Mouse (Mus musculus) cerebellum, postnatal 36 days (tissue): Measurements from ENCODE around the gene Tmem95.
A peak's percentile ranks its signal among the peaks of the same experiment; 100 is the strongest.
"Not testable (repeated sequence)": the region's sequence is repeated elsewhere in the genome, so short reads cannot be mapped to it uniquely, and the experiment has no call there.

Experiments used
- DNase-seq, 2 experiments: peaks; one replicate each; pipeline ENCODE4 v3.0.0; 2021 to 2022; ENCODE audit warnings: mixed read lengths in 2 of 2

The Tmem95 gene

GRCm38 (mm10) chr11:69880506-69880852 lies 2.7 kb upstream of the Tmem95 start:
- peak; percentile 63 to 64 for DNase-seq

- DNase-seq = no peak
Observed at GRCm38 (mm10) chr11:69879711-69880110, 1.9 kb upstream of the Tmem95 start.

DNA sequence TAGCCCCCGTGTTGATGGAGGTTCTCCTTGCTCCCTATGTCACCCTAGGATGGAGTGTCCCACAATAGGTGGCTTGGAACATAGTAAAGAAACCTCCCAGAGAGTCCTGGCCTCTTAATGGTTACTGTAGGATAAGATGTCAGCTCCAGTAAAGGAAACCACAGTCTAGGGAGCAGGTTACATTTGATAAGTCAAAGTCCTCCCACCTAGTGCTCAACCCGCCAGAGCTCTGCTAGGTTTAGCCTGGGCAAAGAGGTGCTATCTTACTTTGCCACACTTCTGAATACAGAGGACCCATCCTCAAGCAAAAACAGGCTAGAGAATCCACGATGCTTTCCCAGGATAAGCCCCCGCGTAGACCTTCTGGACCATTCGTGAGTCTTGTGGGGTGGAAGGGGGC lies 1.1 kb upstream of the Tmem95 start:
- DNase-seq = no peak

- no peak for DNase-seq
Observed at GRCm38 (mm10) chr11:69878399-69878798, 581 bp upstream of the Tmem95 start.

DNA sequence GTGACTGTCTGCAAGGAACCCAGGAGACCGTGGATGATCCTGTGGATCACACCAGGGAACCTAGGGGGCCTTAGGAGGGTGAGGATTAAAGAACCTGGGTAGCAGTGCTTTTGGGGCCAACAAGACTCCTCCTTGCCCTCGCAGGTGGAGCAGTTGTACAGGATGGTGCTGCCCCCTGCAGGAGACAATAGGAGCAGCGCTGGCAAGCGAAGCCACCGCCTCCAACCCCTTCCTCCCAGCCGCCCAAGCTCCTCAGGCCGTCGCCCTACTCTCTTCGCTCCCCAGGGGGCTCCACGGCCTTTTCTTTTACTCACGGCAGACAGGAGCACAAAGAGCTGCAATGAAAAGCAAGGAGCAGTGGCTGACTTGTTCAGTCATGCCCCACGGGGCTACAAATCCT lies 951 bp downstream of the Tmem95 start:
- DNase-seq = peak; percentile 86 to 87

- no peak for DNase-seq
Observed at GRCm38 (mm10) chr11:69876186-69876585, 1.6 kb downstream of the Tmem95 start.

- no peak for DNase-seq
Observed at GRCm38 (mm10) chr11:69872451-69872850, 5.4 kb downstream of the Tmem95 start.

GRCm38 (mm10) chr11:69871822-69872221 lies 6.0 kb downstream of the Tmem95 start:
- no peak for DNase-seq

- DNase-seq = no peak
Observed at GRCm38 (mm10) chr11:69870289-69871069, 7.3 kb downstream of the Tmem95 start.

DNA sequence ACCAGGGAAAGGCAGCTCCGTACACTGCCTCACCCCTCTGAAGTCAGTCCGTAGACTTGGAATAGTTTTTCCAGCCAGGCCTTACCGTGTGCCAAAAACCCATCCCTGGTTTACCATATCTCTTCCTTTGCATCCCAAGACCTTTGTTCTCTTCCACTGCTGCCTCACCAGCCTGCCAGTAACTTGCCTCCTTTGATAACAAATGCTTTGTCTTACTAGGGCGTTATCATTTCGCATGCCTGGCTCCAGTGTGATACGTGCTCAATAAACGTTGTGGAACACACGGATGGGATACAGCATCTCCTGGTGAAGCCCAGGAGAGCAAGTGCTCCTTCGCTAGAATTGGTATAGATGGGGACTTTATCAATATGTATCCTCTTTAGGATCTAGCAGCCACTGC lies 10.5 kb downstream of the Tmem95 start:
- DNase-seq = no peak

DNA sequence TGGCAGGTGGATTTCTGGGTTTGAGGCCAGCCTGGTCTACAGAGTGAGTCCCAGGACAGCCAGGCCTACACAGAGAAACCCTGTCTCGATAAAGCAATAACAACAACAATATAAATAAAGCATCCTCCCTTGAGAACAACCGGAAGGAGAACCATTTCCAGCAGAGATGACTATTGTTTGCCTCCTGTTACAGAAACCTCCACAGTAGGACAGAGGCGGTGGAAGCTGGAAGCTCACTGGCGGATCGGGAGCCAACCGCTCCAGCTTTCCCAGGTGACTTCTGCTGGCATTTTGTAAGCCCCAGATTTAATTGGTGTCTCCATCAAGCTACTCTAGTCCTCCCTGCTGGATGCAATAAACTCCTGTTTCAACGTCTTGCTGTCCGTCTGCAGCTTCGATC lies 12.3 kb downstream of the Tmem95 start:
- DNase-seq = no peak

DNA sequence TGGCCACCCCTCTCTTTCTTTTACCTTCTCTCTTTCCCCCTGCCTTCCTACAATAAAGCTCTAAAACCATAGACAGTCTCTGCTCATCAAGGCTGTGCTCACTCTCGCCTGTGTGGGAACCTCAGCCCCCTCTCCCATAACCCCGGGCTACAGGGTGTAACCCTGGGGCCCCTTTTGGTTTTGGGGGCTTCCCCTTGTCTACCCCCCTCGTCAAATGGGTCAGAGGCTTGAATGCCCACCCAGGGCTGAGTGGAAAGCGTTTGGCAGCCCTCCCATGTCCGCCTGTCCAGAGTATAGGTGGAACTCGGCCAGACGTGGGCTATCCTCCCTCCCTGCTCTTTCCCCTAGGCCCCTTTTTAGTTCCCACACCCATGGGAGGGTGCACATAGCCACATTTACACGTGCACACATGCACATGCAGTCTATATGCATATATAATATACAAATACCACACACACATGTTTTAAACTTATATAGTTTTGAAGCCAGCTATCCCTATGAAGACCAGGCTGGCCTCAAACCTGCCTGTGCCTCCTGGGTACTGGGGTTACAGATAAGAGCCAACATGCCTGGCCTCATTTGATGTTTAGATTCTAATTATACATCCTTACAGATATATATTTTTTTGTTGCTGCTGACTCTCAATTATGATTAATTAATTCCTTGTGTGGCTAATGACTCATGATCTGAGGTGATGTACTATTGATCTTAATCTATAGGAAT lies 13.5 kb downstream of the Tmem95 start:
- no peak for DNase-seq

DNA sequence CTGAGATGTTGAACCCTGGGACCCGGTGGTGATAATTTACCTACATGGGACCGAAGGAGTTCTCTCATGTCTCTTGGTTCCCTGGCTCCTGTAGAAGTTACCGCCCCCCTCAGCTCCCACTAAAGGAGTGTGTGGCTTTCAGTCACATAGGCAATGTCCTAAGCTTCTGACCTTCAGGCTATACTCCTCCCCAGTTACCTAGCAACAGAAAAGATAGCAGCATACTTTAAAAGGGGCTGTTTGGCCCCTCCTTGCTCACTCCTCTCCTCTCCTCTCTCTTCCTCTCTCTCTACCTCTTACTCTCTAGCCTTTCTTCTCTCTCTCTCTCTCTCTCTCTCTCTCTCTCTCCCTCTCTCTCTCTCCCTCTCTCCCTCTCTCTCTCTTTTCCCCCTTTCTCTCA lies 14.1 kb downstream of the Tmem95 start:
- DNase-seq = not testable (repeated sequence)

- no peak for DNase-seq
Observed at GRCm38 (mm10) chr11:69858113-69858998, 19.5 kb downstream of the Tmem95 start, which contains the start of gene Tnk1. Gene Tnk1, minus strand, starts transcription at chr11:69858730.

GRCm38 (mm10) chr11:69855347-69855746 lies 22.5 kb downstream of the Tmem95 start:
- peak; percentile 42 to 57 for DNase-seq

- DNase-seq = no peak
Observed at GRCm38 (mm10) chr11:69854680-69855079, 23.1 kb downstream of the Tmem95 start.

GRCm38 (mm10) chr11:69853994-69854393 lies 23.8 kb downstream of the Tmem95 start:
- DNase-seq = no peak

DNA sequence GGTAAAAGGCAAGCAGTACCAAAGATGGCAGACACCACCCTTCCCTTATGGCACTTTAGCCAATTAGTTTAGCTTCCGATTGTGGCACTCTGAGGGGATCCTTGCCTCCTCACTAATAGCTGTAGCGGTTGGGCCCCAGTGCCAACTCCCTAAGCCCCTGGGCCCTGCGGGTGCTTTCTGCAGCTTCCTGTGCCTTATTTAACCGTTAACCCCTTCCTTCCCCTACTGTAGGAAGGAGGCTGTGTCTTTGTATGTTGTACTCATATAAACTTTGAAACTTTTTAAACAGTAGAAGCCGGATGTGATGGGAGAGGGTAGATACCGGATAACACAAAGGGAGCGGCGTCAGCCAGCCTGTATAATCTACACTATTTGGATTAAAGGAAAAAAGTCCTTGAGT lies 27.1 kb downstream of the Tmem95 start:
- DNase-seq = no peak

- no peak for DNase-seq
Observed at GRCm38 (mm10) chr11:69849884-69850283, 27.9 kb downstream of the Tmem95 start.

GRCm38 (mm10) chr11:69849128-69849527 lies 28.7 kb downstream of the Tmem95 start:
- no peak for DNase-seq

DNA sequence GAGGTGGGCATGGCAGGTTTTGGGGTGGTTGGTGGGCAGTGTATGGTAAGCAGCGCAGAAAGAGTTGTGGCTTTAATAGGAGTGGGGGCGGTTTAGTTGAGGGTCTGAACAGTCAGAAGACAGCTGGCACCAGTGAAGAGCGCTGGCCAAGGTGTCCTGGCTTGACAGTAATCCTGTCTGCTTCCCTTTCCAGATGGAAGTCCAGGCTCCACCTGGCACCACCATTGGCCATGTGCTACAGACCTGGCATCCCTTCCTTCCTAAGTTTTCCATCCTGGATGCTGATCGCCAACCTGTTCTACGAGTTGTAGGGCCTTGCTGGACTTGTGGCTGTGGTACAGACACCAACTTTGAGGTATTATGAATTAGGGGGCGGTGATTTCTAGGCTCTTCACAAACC lies 29.8 kb downstream of the Tmem95 start:
- peak; percentile 69 to 78 for DNase-seq

DNA sequence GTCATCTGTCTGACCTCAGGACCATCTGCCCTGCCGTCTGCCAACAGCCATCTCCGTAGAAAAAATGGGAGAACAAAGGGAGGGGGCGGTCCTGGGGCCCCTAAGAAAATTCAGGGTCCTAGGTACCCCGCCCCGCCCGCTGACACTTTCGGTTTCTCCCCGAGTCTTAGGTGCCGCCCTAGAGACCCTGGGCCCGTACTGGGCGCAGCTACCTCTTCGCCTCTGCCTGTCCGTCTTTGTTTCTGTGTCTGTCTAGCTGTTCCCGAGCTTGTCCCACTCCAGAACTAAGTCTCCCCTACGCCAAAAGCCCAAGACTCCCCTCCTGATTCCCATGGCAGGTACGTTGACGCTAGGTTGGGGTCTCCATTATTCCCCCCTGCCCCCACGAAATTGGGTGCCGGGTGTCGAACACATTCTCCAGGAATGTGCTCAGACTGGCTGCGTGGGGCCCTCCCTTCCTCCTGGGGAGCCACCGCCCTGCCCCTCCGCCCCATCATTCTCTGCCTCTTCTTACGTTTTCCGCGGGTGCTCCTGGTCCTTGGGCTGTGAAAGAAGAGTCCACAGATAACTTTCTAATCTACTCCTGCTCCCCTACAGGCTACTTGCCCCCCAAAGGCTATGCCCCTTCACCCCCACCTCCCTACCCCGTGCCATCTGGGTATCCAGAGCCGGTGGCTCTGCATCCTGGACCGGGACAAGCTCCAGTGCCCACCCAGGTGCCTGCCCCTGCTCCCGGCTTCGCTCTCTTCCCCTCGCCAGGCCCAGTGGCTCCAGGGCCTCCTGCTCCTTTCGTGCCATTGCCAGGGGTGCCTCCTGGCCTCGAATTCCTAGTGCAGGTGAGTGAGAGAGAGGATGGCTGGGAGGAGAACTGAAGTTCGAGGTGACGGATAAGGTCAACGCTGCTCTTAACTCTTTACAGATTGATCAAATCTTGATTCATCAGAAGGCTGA lies 30.8 kb downstream of the Tmem95 start:
- DNase-seq = no peak
